In genomic region chr4:29135685-29136385, GRCm38 (mm10) we compare ENCODE assay signal across 20 mouse cellular contexts.
A peak's percentile ranks its signal among the peaks of the same experiment; 100 is the strongest.
DNase-seq lines count a peak whose midpoint lies in the region; ATAC-seq and TF ChIP-seq lines count a peak whose summit lies in the region.
"Had no signal": no experiment of that assay in that cellular context is flagged by ENCODE, and none has a peak within 500 bp of the region (broad histone marks: within the 10 kb centered on the region; RNA-seq: fewer than 3 reads in every experiment).

No protein-coding gene starts in this region.

- no peaks in the 10 kb centered on the region for H3K27me3 ChIP-seq in kidney, postnatal 0 days (ENCODE audit: insufficient read depth, low read length)
- peaks cover 5% of the 10 kb centered on the region; the same call in 1 of the 2 replicates for H3K27me3 ChIP-seq in forebrain, embryonic 15.5 days
- H3K27me3 ChIP-seq: embryonic facial prominence, embryonic 13.5 days; heart, embryonic 15.5 days had no signal

- 0 out of 2 replicates have a peak, but pooled peaks cover 3% of the 10 kb centered on the region for H3K4me1 ChIP-seq in kidney, postnatal 0 days (replicated peaks; ENCODE audit: insufficient read depth, low read length)
- H3K4me1 ChIP-seq in ES-E14 (ENCODE audit: control insufficient read depth in 2 of 2, insufficient read depth in 2 of 2, low read length in 2 of 2, poor library complexity in 1 of 2): no peaks in the 10 kb centered on the region
- no peaks in the 10 kb centered on the region; the same call in 1 of the 2 replicates for H3K4me1 ChIP-seq in forebrain, embryonic 15.5 days
- H3K4me1 ChIP-seq: embryonic facial prominence, embryonic 13.5 days had no signal

- peak overlapping the region; percentile 7; the same call in 1 of the 2 replicates for H3K4me2 ChIP-seq in kidney, postnatal 0 days (ENCODE audit: low read length)
- no peak overlapping the region for H3K4me2 ChIP-seq in forebrain, embryonic 15.5 days (replicated peaks)
- H3K4me2 ChIP-seq: embryonic facial prominence, embryonic 13.5 days; heart, embryonic 15.5 days; hindbrain, embryonic 13.5 days had no signal

- no peak for ATAC-seq in kidney, postnatal 0 days (replicated peaks; ENCODE audit: low FRiP score, low read depth)
- peak; percentile 82 for ATAC-seq in forebrain, embryonic 15.5 days (replicated peaks)
- ATAC-seq: intestine, embryonic 16.5 days had no signal

- TF ChIP-seq CTCF in kidney, postnatal 0 days (IDR thresholded peaks at IDR 0.05; ENCODE audit: low read depth): no peak

- WGBS in kidney, postnatal 0 days: 25% methylated on average over 5 of the region's 5 CpGs
- WGBS in forebrain, embryonic 15.5 days: 3% methylated on average over 5 of the region's 5 CpGs

- no peak overlapping the region for H3K9ac ChIP-seq in kidney, postnatal 0 days (ENCODE audit: low read depth, low read length)
- H3K9ac ChIP-seq in ES-E14 (ENCODE audit: insufficient read depth, low read depth, low read length, poor library complexity, severe bottlenecking): no peak overlapping the region
- H3K9ac ChIP-seq in forebrain, embryonic 15.5 days (replicated peaks): no peak overlapping the region
- H3K9ac ChIP-seq: embryonic facial prominence, embryonic 13.5 days; heart, embryonic 15.5 days; hindbrain, embryonic 13.5 days had no signal

- in situ Hi-C loops in ES-E14 (cut with MboI; ENCODE audit: low sequenced_read_pairs in 2 of 2, unreplicated experiment in 2 of 2): no loop called here

- no peaks in the 10 kb centered on the region for H3K9me3 ChIP-seq in kidney, postnatal 0 days (replicated peaks; ENCODE audit: low read length)
- H3K9me3 ChIP-seq in ES-E14 (ENCODE audit: control insufficient read depth, insufficient read depth, low read depth, low read length): no peaks in the 10 kb centered on the region
- no peaks in the 10 kb centered on the region for H3K9me3 ChIP-seq in forebrain, embryonic 15.5 days
- H3K9me3 ChIP-seq: embryonic facial prominence, embryonic 13.5 days; heart, embryonic 15.5 days; hindbrain, embryonic 13.5 days had no signal

- no peak overlapping the region for H3K27ac ChIP-seq in kidney, postnatal 0 days
- no peak overlapping the region for H3K27ac ChIP-seq in ES-E14 (ENCODE audit: insufficient read depth, low read depth, low read length, poor library complexity, severe bottlenecking)
- H3K27ac ChIP-seq in forebrain, embryonic 15.5 days (replicated peaks): no peak overlapping the region
- H3K27ac ChIP-seq: embryonic facial prominence, embryonic 13.5 days; heart, embryonic 15.5 days; hindbrain, embryonic 13.5 days had no signal

- no peaks in the 10 kb centered on the region for H3K36me3 ChIP-seq in kidney, postnatal 0 days (ENCODE audit: insufficient read depth, low read length)
- H3K36me3 ChIP-seq in ES-E14 (ENCODE audit: control insufficient read depth, insufficient read depth, low read length, poor library complexity, severe bottlenecking): no peaks in the 10 kb centered on the region
- H3K36me3 ChIP-seq in forebrain, embryonic 15.5 days: no peaks in the 10 kb centered on the region
- H3K36me3 ChIP-seq: embryonic facial prominence, embryonic 13.5 days; heart, embryonic 15.5 days; hindbrain, embryonic 13.5 days had no signal

- no peak for DNase-seq in kidney, postnatal 0 days (ENCODE audit: low spot score)
- no peak for DNase-seq in kidney, adult 8-10 months
- DNase-seq in ES-E14 (ENCODE audit: low read depth, low spot score): peak; percentile 13
- peak; percentile 60 for DNase-seq in embryo, embryonic 10 days (ENCODE audit: low spot score)
- DNase-seq in lung, postnatal 14 days: no peak
- no peak for DNase-seq in left cerebral cortex, adult 18-20 months (ENCODE audit: low spot score in 2 of 2)
- DNase-seq: adrenal gland, adult 8-10 months; cerebellum, adult 11 months; cerebellum, postnatal 36 days; heart, adult 11 months; layer of hippocampus, postnatal 36 days; left cerebral cortex, postnatal 4 days; lung, adult 18-20 months; lung, postnatal 36 days; thymus, adult 18-20 months had no signal

- no peak overlapping the region for H3K4me3 ChIP-seq in kidney, postnatal 0 days (replicated peaks; ENCODE audit: low read depth, low read length)
- H3K4me3 ChIP-seq in ES-E14 (ENCODE audit: insufficient read depth in 1 of 2, low read depth in 1 of 2, low read length in 2 of 2, poor library complexity in 1 of 2, severe bottlenecking in 1 of 2): no peak overlapping the region
- no peak overlapping the region for H3K4me3 ChIP-seq in forebrain, embryonic 15.5 days
- H3K4me3 ChIP-seq: embryonic facial prominence, embryonic 13.5 days; heart, embryonic 15.5 days; hindbrain, embryonic 13.5 days had no signal

TF ChIP-seq in ES-E14, 5 proteins besides CTCF, POLR2A, EP300 and RAD21:
- TF ChIP-seq CHD2 (IDR thresholded peaks at IDR 0.05; ENCODE audit: low read depth, low read length): no peak
- TF ChIP-seq ZNF384 (IDR thresholded peaks at IDR 0.05; ENCODE audit: low read depth, low read length): no peak

Comparison
In these comparisons a context has a peak if more than half of its experiments do, and no peak if none do; other contexts are left out.
1. DNase-seq: peak in ES-E14 (single experiment) and embryo, embryonic 10 days (single experiment); none in kidney, postnatal 0 days (single experiment), kidney, adult 8-10 months (0 of 2), lung, postnatal 14 days (single experiment) and left cerebral cortex, adult 18-20 months (0 of 2).